ENCODE assay signal across 9 mouse cellular contexts in the genomic region with DNA sequence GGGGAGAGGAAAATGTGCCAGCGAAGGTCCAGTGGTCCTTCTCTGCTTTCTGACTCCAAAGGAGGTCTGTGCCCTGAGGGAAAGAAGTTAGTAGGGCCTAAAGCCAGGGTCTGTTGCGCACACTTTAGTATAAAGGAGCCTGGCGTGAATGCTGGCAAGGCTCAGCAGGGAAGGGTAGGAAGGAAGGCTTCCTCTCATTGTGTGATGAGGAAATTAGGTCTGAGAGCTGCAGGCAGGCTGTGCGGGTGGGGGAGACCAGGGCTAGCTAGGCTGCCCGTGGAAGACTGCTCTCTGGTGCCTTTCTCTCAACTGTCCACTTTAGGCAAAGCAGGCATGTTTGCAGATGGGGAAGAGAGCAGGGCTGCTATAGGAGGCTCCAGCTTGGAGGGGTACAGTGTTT. TPM values are rescaled to one million over a fixed set of nuclear protein-coding genes. Genes with fewer than 3 reads are reported as not detected.
DNase-seq lines count a peak whose midpoint lies in the region; ATAC-seq lines count a peak whose summit lies in the region.
"Had no signal": no experiment of that assay in that cellular context is flagged by ENCODE, and none has a peak within 500 bp of the region (broad histone marks: within the 10 kb centered on the region; RNA-seq: fewer than 3 reads in every experiment).

No protein-coding gene starts in this region.

- H3K4me3 ChIP-seq in forebrain, embryonic 13.5 days, result no peak overlapping the region
- no peak overlapping the region for H3K4me3 ChIP-seq in forebrain, embryonic 14.5 days (ENCODE audit: low read depth, low read length)
- no peak overlapping the region for H3K4me3 ChIP-seq in heart, embryonic 13.5 days
- H3K4me3 ChIP-seq in macrophage (ENCODE audit: inconsistent target), result no peak overlapping the region

- H3K4me1 ChIP-seq in forebrain, embryonic 13.5 days, result peaks cover 8% of the 10 kb centered on the region; the same call in 1 of the 2 replicates
- no peaks in the 10 kb centered on the region for H3K4me1 ChIP-seq in forebrain, embryonic 14.5 days (ENCODE audit: control insufficient read depth, insufficient read depth, low read length)
- peaks cover 98% of the 10 kb centered on the region for H3K4me1 ChIP-seq in heart, embryonic 13.5 days

- H3K27ac ChIP-seq in forebrain, embryonic 13.5 days, result 0 out of 2 replicates have a peak overlapping the region, but pooled peaks have one; percentile 11
- H3K27ac ChIP-seq in forebrain, embryonic 14.5 days (ENCODE audit: low read depth, low read length), result no peak overlapping the region
- H3K27ac ChIP-seq in heart, embryonic 13.5 days (replicated peaks), result peak overlapping the region; percentile 75
- peak overlapping the region; percentile 75 for H3K27ac ChIP-seq in macrophage
- H3K27ac ChIP-seq: liver, embryonic 14.5 days had no signal

- H3K27me3 ChIP-seq in forebrain, embryonic 13.5 days, result no peaks in the 10 kb centered on the region
- H3K27me3 ChIP-seq in forebrain, embryonic 14.5 days (replicated peaks; ENCODE audit: control insufficient read depth, insufficient read depth, low read length), result no peaks in the 10 kb centered on the region
- peaks cover 14% of the 10 kb centered on the region for H3K27me3 ChIP-seq in heart, embryonic 13.5 days (replicated peaks)

- no peaks in the 10 kb centered on the region for H3K36me3 ChIP-seq in forebrain, embryonic 13.5 days (ENCODE audit: poor library complexity, severe bottlenecking)
- no peaks in the 10 kb centered on the region for H3K36me3 ChIP-seq in forebrain, embryonic 14.5 days (ENCODE audit: control insufficient read depth, insufficient read depth, low read length)
- no peaks in the 10 kb centered on the region for H3K36me3 ChIP-seq in heart, embryonic 13.5 days
- H3K36me3 ChIP-seq in macrophage (ENCODE audit: inconsistent target), result no peaks in the 10 kb centered on the region

- no peak overlapping the region for H3K4me2 ChIP-seq in forebrain, embryonic 13.5 days
- H3K4me2 ChIP-seq in forebrain, embryonic 14.5 days (ENCODE audit: low read length), result no peak overlapping the region
- H3K4me2 ChIP-seq in heart, embryonic 13.5 days, result no peak overlapping the region; the same call in 1 of the 2 replicates

- 23% methylated on average over 5 of the region's 5 CpGs for WGBS in forebrain, embryonic 13.5 days
- 22% methylated on average over 5 of the region's 5 CpGs for WGBS in forebrain, embryonic 14.5 days
- 60% methylated on average over 5 of the region's 5 CpGs for WGBS in heart, embryonic 13.5 days
- 49% methylated on average over 5 of the region's 5 CpGs for WGBS in macrophage (ENCODE audit: missing documents)

- ATAC-seq in forebrain, embryonic 13.5 days, result no peak
- no peak for ATAC-seq in forebrain, embryonic 14.5 days
- no peak for ATAC-seq in heart, embryonic 13.5 days (ENCODE audit: extremely low read depth, insufficient number of reproducible peaks, low FRiP score, low TSS enrichment)

- no peak overlapping the region for H3K9ac ChIP-seq in forebrain, embryonic 13.5 days
- H3K9ac ChIP-seq in forebrain, embryonic 14.5 days (ENCODE audit: low read length), result no peak overlapping the region
- peak overlapping the region; percentile 59; the same call in 1 of the 2 replicates for H3K9ac ChIP-seq in heart, embryonic 13.5 days
- H3K9ac ChIP-seq: liver, embryonic 14.5 days had no signal

- H3K79me2 ChIP-seq in macrophage (ENCODE audit: inconsistent target), result peaks cover 100% of the 10 kb centered on the region

- DNase-seq in forebrain, embryonic 14.5 days (ENCODE audit: low spot score), result no peak
- peak; percentile 56 to 71 for DNase-seq in kidney, postnatal 25 days
- no peak for DNase-seq in cerebellum, postnatal 10 days
- no peak for DNase-seq in retina, embryonic 14.5 days (ENCODE audit: low spot score)
- no peak for DNase-seq in urinary bladder, postnatal 14 days (ENCODE audit: low spot score)

- no peaks in the 10 kb centered on the region for H3K9me3 ChIP-seq in forebrain, embryonic 13.5 days (replicated peaks)
- no peaks in the 10 kb centered on the region for H3K9me3 ChIP-seq in forebrain, embryonic 14.5 days (replicated peaks; ENCODE audit: control insufficient read depth, low read length)
- no peaks in the 10 kb centered on the region for H3K9me3 ChIP-seq in heart, embryonic 13.5 days

RNA-seq across cellular contexts. Expression of gene Rxra, which starts 14.5 kb away (rescaled TPM):
- 4.3 and 4.9 TPM in 2 replicates for polyA plus RNA-seq in forebrain, embryonic 13.5 days (2015; fragmentation: Nextera tagmentation; extraction: Ambion mirVana)
- polyA plus RNA-seq in forebrain, embryonic 14.5 days (2014; fragmentation: Nextera tagmentation; extraction: Ambion mirVana), result 2.0 and 2.6 TPM in 2 replicates
- polyA plus RNA-seq in heart, embryonic 13.5 days (2015; fragmentation: Nextera tagmentation; extraction: Ambion mirVana), result 6.7 and 7.4 TPM in 2 replicates
- total RNA-seq in macrophage (2018; cell fraction: chromatin; rRNA removed), result 10 to 100 TPM in 21 of 26 experiments, 1 to 10 TPM in 5; 3.9 to 46.2 (median 29.2) TPM
- total RNA-seq in macrophage (2018; cell fraction: cytosol; rRNA removed), result 10 to 100 TPM; 24.1 to 65.6 (median 50.5) TPM
- total RNA-seq in macrophage (2018; cell fraction: nucleus; rRNA removed), result 10 to 100 TPM in 25 of 26 experiments, 1 to 10 TPM in 1; 8.2 to 53.4 (median 42.8) TPM
- polyA plus RNA-seq in macrophage (2018), result 41.3 to 42.8 TPM (median 41.9 TPM) in 3 replicates

Comparison
In these comparisons a context has a peak if more than half of its experiments do, and no peak if none do; other contexts are left out.
1. DNase-seq: peak in kidney, postnatal 25 days (2 of 2); none in forebrain, embryonic 14.5 days (single experiment), cerebellum, postnatal 10 days (0 of 2), retina, embryonic 14.5 days (single experiment) and urinary bladder, postnatal 14 days (single experiment).